In genomic region chr6:54996361-54996760, GRCm38 (mm10) we compare ENCODE assay signal across 24 mouse cellular contexts. TPM values are rescaled to one million over a fixed set of nuclear protein-coding genes. Genes with fewer than 3 reads are reported as not detected.
DNase-seq lines count a peak whose midpoint lies in the region; ATAC-seq and TF ChIP-seq lines count a peak whose summit lies in the region.
"Had no signal": no experiment of that assay in that cellular context is flagged by ENCODE, and none has a peak within 500 bp of the region (broad histone marks: within the 10 kb centered on the region; RNA-seq: fewer than 3 reads in every experiment).

No protein-coding gene starts in this region.

- intact Hi-C loops in heart, postnatal 10 days (cut with DNase I): no loop called here

- H3K79me2 ChIP-seq in liver, adult 2 months (ENCODE audit: control insufficient read depth, insufficient read depth, low read length): no peaks in the 10 kb centered on the region

- ATAC-seq in kidney, embryonic 15.5 days (replicated peaks; ENCODE audit: low FRiP score): no peak
- ATAC-seq in liver, embryonic 12.5 days: no peak
- ATAC-seq: forebrain, embryonic 14.5 days; forebrain, embryonic 16.5 days had no signal

- no peak for TF ChIP-seq POLR2A in kidney, adult 2 months (IDR thresholded peaks at IDR 0.05; ENCODE audit: low read depth, low read length)
- no peak for TF ChIP-seq POLR2A in liver, adult 2 months (IDR thresholded peaks at IDR 0.05; ENCODE audit: extremely low read depth, insufficient read depth, low read length)

- H3K4me3 ChIP-seq in kidney, adult 2 months (ENCODE audit: insufficient read depth, low read depth, low read length): no peak overlapping the region
- no peak overlapping the region for H3K4me3 ChIP-seq in kidney, embryonic 15.5 days (replicated peaks)
- no peak overlapping the region for H3K4me3 ChIP-seq in liver, adult 2 months (ENCODE audit: insufficient read depth, low read depth, low read length)
- no peak overlapping the region for H3K4me3 ChIP-seq in liver, embryonic 12.5 days
- H3K4me3 ChIP-seq: embryonic facial prominence, embryonic 13.5 days; embryonic facial prominence, embryonic 15.5 days; erythroblast, embryonic 14.5 days; forebrain, embryonic 10.5 days; forebrain, embryonic 12.5 days had no signal

- no peak overlapping the region for H3K4me2 ChIP-seq in kidney, embryonic 15.5 days
- no peak overlapping the region for H3K4me2 ChIP-seq in liver, embryonic 12.5 days
- H3K4me2 ChIP-seq: embryonic facial prominence, embryonic 13.5 days; embryonic facial prominence, embryonic 15.5 days; forebrain, embryonic 12.5 days had no signal

- 62% methylated on average over 3 of the region's 3 CpGs for WGBS in kidney, adult 2 months
- 92% methylated on average over 3 of the region's 3 CpGs for whole genome bisulfite sequencing in kidney, embryonic 15.5 days
- 22% methylated on average over 3 of the region's 3 CpGs for WGBS in liver, adult 2 months
- WGBS in liver, embryonic 12.5 days (ENCODE audit: insufficient replicate concordance): 71% methylated on average over 3 of the region's 3 CpGs

- no peak overlapping the region for H3K9ac ChIP-seq in kidney, embryonic 15.5 days
- H3K9ac ChIP-seq in liver, adult 2 months (ENCODE audit: low read depth, low read length): no peak overlapping the region
- H3K9ac ChIP-seq in liver, embryonic 12.5 days: no peak overlapping the region
- H3K9ac ChIP-seq: embryonic facial prominence, embryonic 13.5 days; embryonic facial prominence, embryonic 15.5 days; forebrain, embryonic 12.5 days had no signal

- no peak for TF ChIP-seq CTCF in kidney, adult 2 months (conservative IDR thresholded peaks at IDR 0.05; ENCODE audit: insufficient read depth, insufficient read length, low read depth, low read length)
- TF ChIP-seq CTCF in liver, adult 2 months (IDR thresholded peaks at IDR 0.05; ENCODE audit: low read depth, low read length): no peak

- H3K9me3 ChIP-seq in kidney, embryonic 15.5 days (replicated peaks): no peaks in the 10 kb centered on the region
- no peaks in the 10 kb centered on the region for H3K9me3 ChIP-seq in liver, embryonic 12.5 days (replicated peaks)
- H3K9me3 ChIP-seq: embryonic facial prominence, embryonic 13.5 days; embryonic facial prominence, embryonic 15.5 days; forebrain, embryonic 10.5 days; forebrain, embryonic 12.5 days had no signal

- H3K4me1 ChIP-seq in kidney, adult 2 months (ENCODE audit: control insufficient read depth, insufficient read depth, low read length): peaks cover 7% of the 10 kb centered on the region; the same call in 1 of the 2 replicates
- H3K4me1 ChIP-seq in kidney, embryonic 15.5 days: peaks cover 10% of the 10 kb centered on the region
- peaks cover 15% of the 10 kb centered on the region for H3K4me1 ChIP-seq in liver, adult 2 months (ENCODE audit: control insufficient read depth, insufficient read depth, low read length)
- peaks cover 19% of the 10 kb centered on the region for H3K4me1 ChIP-seq in liver, embryonic 12.5 days

- peak; percentile 39 for DNase-seq in heart, adult 11 months
- DNase-seq in heart, postnatal 10 days: no peak
- DNase-seq in kidney, adult 2 months: peak; percentile 67
- peak; percentile 66 for DNase-seq in kidney, adult 9 months
- DNase-seq in kidney, adult 18-20 months: no peak
- DNase-seq in liver, adult 2 months (ENCODE audit: extremely low read depth, low read depth, low spot score): peak; percentile 79
- DNase-seq: adrenal gland, adult 8-10 months; adrenal gland, postnatal 25 days; cerebellum, adult 11 months; cerebellum, adult 18-20 months; cerebellum, adult 8-10 months; cerebellum, adult 9-11 months; cerebellum, postnatal 14 days; cerebellum, postnatal 36 days; embryo, embryonic 11 days had no signal

- no peaks in the 10 kb centered on the region for H3K27me3 ChIP-seq in kidney, adult 2 months (replicated peaks; ENCODE audit: control insufficient read depth, insufficient read depth, low read length)
- H3K27me3 ChIP-seq in kidney, embryonic 15.5 days: no peaks in the 10 kb centered on the region
- H3K27me3 ChIP-seq in liver, adult 2 months (ENCODE audit: control insufficient read depth, insufficient read depth, low read length): no peaks in the 10 kb centered on the region
- 0 out of 2 replicates have a peak, but pooled peaks cover 3% of the 10 kb centered on the region for H3K27me3 ChIP-seq in liver, embryonic 12.5 days (replicated peaks)
- H3K27me3 ChIP-seq: embryonic facial prominence, embryonic 15.5 days had no signal

- H3K36me3 ChIP-seq in kidney, adult 2 months (ENCODE audit: control insufficient read depth, insufficient read depth, low read length): no peaks in the 10 kb centered on the region
- H3K36me3 ChIP-seq in kidney, embryonic 15.5 days: no peaks in the 10 kb centered on the region
- no peaks in the 10 kb centered on the region for H3K36me3 ChIP-seq in liver, adult 2 months (ENCODE audit: control insufficient read depth, insufficient read depth, low read length)
- H3K36me3 ChIP-seq in liver, embryonic 12.5 days: no peaks in the 10 kb centered on the region
- H3K36me3 ChIP-seq: embryonic facial prominence, embryonic 13.5 days; embryonic facial prominence, embryonic 15.5 days; forebrain, embryonic 10.5 days; forebrain, embryonic 12.5 days had no signal

- H3K27ac ChIP-seq in kidney, adult 2 months (ENCODE audit: insufficient read depth, low read depth, low read length): peak overlapping the region; percentile 62; the same call in 1 of the 2 replicates
- no peak overlapping the region for H3K27ac ChIP-seq in kidney, embryonic 15.5 days
- peak overlapping the region; percentile 68 for H3K27ac ChIP-seq in liver, adult 2 months (replicated peaks; ENCODE audit: insufficient read depth, low read depth, low read length)
- H3K27ac ChIP-seq in liver, embryonic 12.5 days: no peak overlapping the region
- H3K27ac ChIP-seq: embryonic facial prominence, embryonic 13.5 days; embryonic facial prominence, embryonic 15.5 days; forebrain, embryonic 10.5 days; forebrain, embryonic 12.5 days had no signal

RNA-seq across cellular contexts. Expression of gene Ggct, which starts 3.6 kb away (rescaled TPM):
- total RNA-seq in heart, postnatal 10 days (2021): 10 to 100 TPM in 1 of 2 experiments, 1 to 10 TPM in 1; 9.3 to 13.7 TPM
- 13.5 and 15.9 TPM in 2 replicates for polyA plus RNA-seq in kidney, adult 2 months (2012; rRNA removed)
- polyA plus RNA-seq in kidney, embryonic 15.5 days (2015; fragmentation: Nextera tagmentation; extraction: Ambion mirVana): 8.8 and 9.0 TPM in 2 replicates
- total RNA-seq in liver, adult 2 months (2014; rRNA removed): 8.7 and 11.7 TPM in 2 replicates
- 6.2 and 6.6 TPM in 2 replicates for polyA plus RNA-seq in liver, adult 2 months (2012; rRNA removed)
- polyA plus RNA-seq in liver, embryonic 12.5 days (2016; fragmentation: Nextera tagmentation; extraction: Ambion mirVana): 6.9 and 7.4 TPM in 2 replicates

RNA-seq across cellular contexts. Expression of gene Nod1, which starts 23.9 kb away (rescaled TPM):
- 10 to 100 TPM; 14.2 to 15.8 TPM for total RNA-seq in heart, postnatal 10 days (2021)
- 14.0 and 18.7 TPM in 2 replicates for polyA plus RNA-seq in kidney, adult 2 months (2012; rRNA removed)
- 3.6 and 5.1 TPM in 2 replicates for polyA plus RNA-seq in kidney, embryonic 15.5 days (2015; fragmentation: Nextera tagmentation; extraction: Ambion mirVana)
- 7.0 and 12.1 TPM in 2 replicates for total RNA-seq in liver, adult 2 months (2014; rRNA removed)
- polyA plus RNA-seq in liver, adult 2 months (2012; rRNA removed): 8.1 and 8.4 TPM in 2 replicates
- polyA plus RNA-seq in liver, embryonic 12.5 days (2016; fragmentation: Nextera tagmentation; extraction: Ambion mirVana): 1.9 and 2.2 TPM in 2 replicates

RNA-seq across cellular contexts. Expression of gene Gars, which starts 41.4 kb away (rescaled TPM):
- total RNA-seq in heart, postnatal 10 days (2021): 10 to 100 TPM; 75.8 to 83.9 TPM
- polyA plus RNA-seq in kidney, adult 2 months (2012; rRNA removed): 31.4 and 35.9 TPM in 2 replicates
- 138 and 141 TPM in 2 replicates for polyA plus RNA-seq in kidney, embryonic 15.5 days (2015; fragmentation: Nextera tagmentation; extraction: Ambion mirVana)
- total RNA-seq in liver, adult 2 months (2014; rRNA removed): 35.5 and 35.7 TPM in 2 replicates
- 18.2 and 18.3 TPM in 2 replicates for polyA plus RNA-seq in liver, adult 2 months (2012; rRNA removed)
- 171 and 176 TPM in 2 replicates for polyA plus RNA-seq in liver, embryonic 12.5 days (2016; fragmentation: Nextera tagmentation; extraction: Ambion mirVana)

Comparison
In these comparisons a context has a peak if more than half of its experiments do, and no peak if none do; other contexts are left out.
1. DNase-seq: peak in heart, adult 11 months (single experiment), kidney, adult 2 months (single experiment), kidney, adult 9 months (single experiment) and liver, adult 2 months (single experiment); none in heart, postnatal 10 days (0 of 2) and kidney, adult 18-20 months (single experiment).
2. H3K27ac ChIP-seq: peak in kidney, adult 2 months (single experiment) and liver, adult 2 months (single experiment); none in kidney, embryonic 15.5 days (single experiment) and liver, embryonic 12.5 days (single experiment).